Mouse (Mus musculus): ENCODE results near the gene Haus2.

Haus2 gene

GRCm38 (mm10) chr2:120663491-120664154 is 54.4 kb downstream of the Haus2 start:
- DNase-seq (ENCODE audit: low read depth, low spot score): peak; percentile 67

GRCm38 (mm10) chr2:120667446-120667845 is 58.3 kb downstream of the Haus2 start:
- DNase-seq (ENCODE audit: low read depth, low spot score): no peak

- DNase-seq (ENCODE audit: low read depth, low spot score): no peak
Measured at GRCm38 (mm10) chr2:120670253-120670652, 61.1 kb downstream of the Haus2 start.
